Mouse (Mus musculus): ENCODE data around the gene Endog.

Endog gene

GRCm38 (mm10) chr2:30211408-30212168 is 40.3 kb downstream of the Endog start:
- DNase-seq (ENCODE audit: low spot score) = no peak

- DNase-seq (ENCODE audit: low spot score) = no peak
Observed at GRCm38 (mm10) chr2:30212169-30212545, 40.9 kb downstream of the Endog start.

GRCm38 (mm10) chr2:30212951-30213350 is 41.7 kb downstream of the Endog start:
- DNase-seq (ENCODE audit: low spot score) = no peak

GRCm38 (mm10) chr2:30214745-30215144 is 43.5 kb downstream of the Endog start:
- no peak for DNase-seq (ENCODE audit: low spot score)

GRCm38 (mm10) chr2:30215493-30215892 is 44.2 kb downstream of the Endog start:
- no peak for DNase-seq (ENCODE audit: low spot score)

- DNase-seq (ENCODE audit: low spot score) = no peak
Observed at GRCm38 (mm10) chr2:30216293-30216692, 45.0 kb downstream of the Endog start.
